Mouse (Mus musculus): ENCODE results near the gene Rbpjl.

Rbpjl gene

GRCm38 (mm10) chr2:164426952-164427351, 24.0 kb downstream of the Rbpjl start:
- no peak for DNase-seq (ENCODE audit: extremely low spot score, low read depth, low spot score)

- DNase-seq (ENCODE audit: extremely low spot score, low read depth, low spot score): no peak
These were observed 25.5 kb downstream of the Rbpjl start for GRCm38 (mm10) chr2:164428451-164428850.

GRCm38 (mm10) chr2:164429881-164430615, 27.1 kb downstream of the Rbpjl start:
- no peak for DNase-seq (ENCODE audit: extremely low spot score, low read depth, low spot score)

- DNase-seq (ENCODE audit: extremely low spot score, low read depth, low spot score): no peak
These were observed 27.8 kb downstream of the Rbpjl start for GRCm38 (mm10) chr2:164430697-164431096.

DNA sequence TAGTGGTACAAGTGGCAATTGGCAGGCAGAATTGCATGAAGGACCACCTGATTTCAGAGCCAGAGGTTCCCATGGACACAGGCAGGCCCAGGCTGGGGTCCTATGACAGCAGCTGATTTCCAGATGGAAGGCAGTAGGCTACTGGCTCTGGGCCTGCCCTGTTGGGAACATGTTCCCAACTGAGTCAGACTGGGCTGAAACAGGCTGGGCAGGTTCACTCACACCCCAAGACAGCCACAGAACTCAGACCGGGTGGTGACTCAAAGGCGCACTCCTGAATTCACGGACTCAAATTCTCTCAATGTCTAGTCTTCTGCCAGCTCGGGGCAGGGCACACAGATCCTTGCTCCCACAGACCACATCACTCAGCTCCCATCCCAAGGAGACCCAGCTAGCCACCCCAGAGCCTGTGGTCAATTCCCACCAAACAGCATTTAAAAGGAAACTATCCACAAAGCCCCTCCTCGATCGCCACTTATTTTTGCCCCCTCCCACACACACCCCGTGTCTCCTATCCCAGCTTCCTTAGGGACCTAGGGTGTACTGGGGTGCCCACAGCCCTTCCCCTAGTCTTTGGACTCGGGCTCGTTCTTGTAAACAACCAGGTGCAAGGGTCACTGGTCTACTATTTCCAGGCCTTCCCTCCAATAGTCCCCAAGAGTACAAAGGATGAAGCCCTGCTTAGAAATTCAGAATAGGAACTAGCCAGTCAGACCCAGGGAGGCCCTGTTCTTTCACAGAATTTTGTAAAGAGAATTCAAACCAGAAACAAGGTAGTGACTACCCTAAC, 28.9 kb downstream of the Rbpjl start:
- DNase-seq (ENCODE audit: extremely low spot score, low read depth, low spot score): no peak

DNA sequence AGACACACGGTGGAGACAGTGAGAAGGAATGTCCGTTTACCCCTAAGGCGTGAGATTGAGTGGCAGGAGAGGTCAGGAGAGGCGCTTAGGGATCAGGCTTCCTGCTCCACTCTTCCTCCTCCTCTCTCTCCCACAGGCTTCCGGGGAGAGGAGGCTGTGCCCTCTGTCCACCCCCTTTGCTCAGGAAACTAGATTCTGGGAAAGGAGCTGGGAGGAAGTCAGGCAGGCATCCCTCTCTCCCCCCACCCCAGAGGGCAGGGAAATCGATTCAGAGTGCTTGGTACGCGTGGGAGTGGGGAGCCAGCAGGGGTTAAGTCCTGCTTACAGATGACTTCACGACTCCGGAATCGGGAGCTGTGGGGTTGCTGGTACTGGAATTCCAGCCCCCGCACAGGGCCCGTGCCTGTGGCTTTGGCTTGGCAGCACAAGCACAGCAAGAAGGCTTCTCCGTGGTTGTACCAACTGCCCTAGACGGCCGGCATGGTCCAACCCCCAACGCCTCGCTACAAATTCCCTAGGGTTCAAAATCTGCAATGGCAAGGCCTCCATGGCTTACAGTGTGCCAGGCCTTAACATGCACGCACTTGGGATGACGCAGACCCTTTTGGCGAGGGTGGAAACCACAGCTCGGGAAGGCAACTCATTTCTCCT, 29.7 kb downstream of the Rbpjl start:
- DNase-seq (ENCODE audit: extremely low spot score, low read depth, low spot score): no peak

DNA sequence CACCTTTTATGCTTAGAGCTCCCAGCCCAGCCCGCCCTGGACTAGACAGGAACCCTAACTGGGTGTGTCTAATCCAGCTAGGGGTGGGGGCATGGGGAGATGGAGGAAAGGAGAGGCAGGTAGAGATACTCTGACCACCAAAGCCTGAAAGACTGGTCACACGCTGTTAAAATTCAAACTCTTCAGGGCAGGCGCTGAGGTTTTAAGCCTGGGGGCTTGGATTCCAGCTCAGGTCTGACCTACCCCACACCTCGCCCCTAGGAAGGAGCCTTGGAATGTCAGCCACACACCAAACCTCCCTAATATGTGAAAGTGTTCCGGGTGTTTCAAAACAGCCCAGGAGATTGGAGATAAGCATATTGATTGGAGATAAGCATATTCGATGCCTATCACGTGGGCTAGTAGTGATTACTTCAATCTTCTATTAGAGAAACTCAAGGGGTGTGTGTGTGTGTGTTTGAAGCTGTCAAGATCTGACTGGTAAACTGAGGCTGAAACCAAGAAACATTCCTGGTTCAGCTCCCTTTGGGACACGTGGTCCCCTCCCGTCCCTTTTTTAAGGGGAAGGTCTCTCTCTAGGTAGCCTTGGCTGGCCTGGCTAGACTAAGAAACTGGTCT, 30.4 kb downstream of the Rbpjl start:
- DNase-seq (ENCODE audit: extremely low spot score, low read depth, low spot score): no peak

- no peak for DNase-seq (ENCODE audit: extremely low spot score, low read depth, low spot score)
These were observed 31.7 kb downstream of the Rbpjl start for GRCm38 (mm10) chr2:164434681-164435080.

DNA sequence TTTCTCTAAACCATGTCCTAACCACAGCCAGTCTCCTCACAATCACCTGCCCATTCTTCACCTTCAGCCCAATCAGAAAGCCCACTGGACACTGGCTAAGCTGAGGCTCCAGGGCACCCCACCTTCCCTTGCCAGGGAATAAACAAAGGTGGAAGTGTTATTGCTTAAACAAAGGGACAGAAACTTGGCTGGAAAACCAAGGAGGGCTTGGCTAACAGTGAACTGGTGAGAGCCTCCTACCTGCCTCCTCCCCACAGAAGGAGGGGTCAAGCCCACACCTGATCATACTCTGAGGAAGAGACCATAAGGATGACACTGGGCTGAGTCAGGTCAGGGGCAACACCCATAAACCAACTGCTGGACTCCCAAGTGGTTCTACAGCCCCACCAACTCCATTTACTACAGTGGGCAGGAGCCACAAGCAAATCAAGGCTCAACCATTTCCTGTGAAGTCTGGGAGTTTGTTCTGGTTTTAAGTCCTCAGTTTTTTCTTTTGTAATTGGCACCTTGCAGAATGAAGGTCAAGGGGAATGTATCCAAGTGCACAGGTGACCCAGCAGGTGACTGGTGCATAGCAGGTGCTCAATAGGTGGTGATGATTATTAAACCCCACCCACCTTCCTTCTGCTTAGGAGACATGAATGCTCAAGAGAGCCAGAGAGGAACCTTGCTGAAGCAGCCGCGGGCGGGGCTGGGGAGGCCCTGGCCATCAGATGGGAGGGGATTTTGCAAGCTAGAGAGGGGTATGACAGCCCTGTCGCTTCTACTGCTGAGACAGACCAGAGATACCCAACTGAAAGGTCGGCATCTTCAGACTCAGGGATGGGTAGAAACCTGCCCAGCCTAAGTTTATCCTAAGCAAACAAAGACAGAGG, 32.5 kb downstream of the Rbpjl start:
- no peak for DNase-seq (ENCODE audit: extremely low spot score, low read depth, low spot score)

- DNase-seq (ENCODE audit: extremely low spot score, low read depth, low spot score): no peak
These were observed 33.4 kb downstream of the Rbpjl start for GRCm38 (mm10) chr2:164436215-164436913.

DNA sequence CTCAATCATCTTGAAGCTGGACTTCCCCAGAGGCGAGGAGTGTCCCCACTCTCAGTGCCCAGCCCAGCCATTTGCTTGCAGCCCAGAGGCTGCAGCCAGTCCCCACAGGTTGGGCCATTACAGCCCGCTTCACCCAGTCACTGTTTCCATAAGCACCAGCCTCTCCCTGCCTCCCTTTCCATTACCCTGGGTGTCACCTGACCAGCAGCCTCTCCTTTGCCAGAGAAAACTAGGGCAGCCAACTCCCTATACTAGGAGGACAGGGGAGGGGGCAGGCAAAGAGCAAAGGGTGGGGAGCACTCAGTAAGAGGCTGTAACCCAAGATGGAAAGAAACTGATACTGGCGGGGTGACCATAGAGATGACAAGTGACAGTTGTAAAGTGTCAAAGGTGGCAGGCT, 34.0 kb downstream of the Rbpjl start:
- DNase-seq (ENCODE audit: extremely low spot score, low read depth, low spot score): no peak

DNA sequence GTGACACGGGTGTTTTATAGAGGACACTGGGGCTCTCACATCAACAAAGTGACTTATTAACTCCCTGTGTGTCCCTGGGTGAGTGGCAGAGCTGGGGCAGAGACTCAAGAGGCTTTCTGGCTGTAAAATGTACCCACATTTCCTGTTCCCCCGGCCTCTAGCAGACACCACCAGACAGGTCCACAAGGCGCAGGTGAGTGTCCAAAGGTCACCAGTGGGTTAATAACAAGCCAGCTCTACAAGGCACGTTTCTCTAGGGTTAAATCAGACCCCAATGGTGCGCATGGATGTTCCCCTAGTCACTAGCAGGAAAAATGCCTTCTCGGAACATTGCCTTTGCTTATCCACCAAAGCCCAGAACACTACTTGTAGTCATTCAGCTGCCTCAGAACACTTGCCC, 34.8 kb downstream of the Rbpjl start:
- DNase-seq (ENCODE audit: extremely low spot score, low read depth, low spot score): no peak

- no peak for DNase-seq (ENCODE audit: extremely low spot score, low read depth, low spot score)
These were observed 35.3 kb downstream of the Rbpjl start for GRCm38 (mm10) chr2:164438257-164438656.

DNA sequence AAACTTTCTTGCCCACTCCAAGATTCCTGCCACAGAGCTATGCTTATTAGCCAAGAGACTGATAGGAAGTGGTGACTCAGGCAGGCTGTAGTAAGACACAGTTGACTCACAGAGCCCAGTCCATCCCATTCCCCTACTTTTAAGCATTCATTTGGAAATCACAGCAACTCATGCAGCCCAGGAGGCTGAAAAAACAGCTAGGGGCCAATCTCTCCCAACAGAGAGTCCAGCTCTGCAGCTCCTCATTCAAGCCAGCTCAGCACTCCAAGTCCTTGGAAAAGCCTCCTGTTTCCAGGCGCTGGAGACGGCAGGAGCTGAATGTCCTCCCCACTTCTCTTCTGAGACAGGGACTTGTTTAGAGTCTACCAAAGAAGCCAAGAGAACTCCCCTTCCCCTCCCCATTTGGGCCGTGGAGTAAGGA, 36.1 kb downstream of the Rbpjl start:
- DNase-seq (ENCODE audit: extremely low spot score, low read depth, low spot score): no peak

GRCm38 (mm10) chr2:164440314-164440713, 37.4 kb downstream of the Rbpjl start:
- DNase-seq (ENCODE audit: extremely low spot score, low read depth, low spot score): no peak

- no peak for DNase-seq (ENCODE audit: extremely low spot score, low read depth, low spot score)
These were observed 38.2 kb downstream of the Rbpjl start for GRCm38 (mm10) chr2:164441155-164441554.

GRCm38 (mm10) chr2:164441731-164442130, 38.8 kb downstream of the Rbpjl start:
- no peak for DNase-seq (ENCODE audit: extremely low spot score, low read depth, low spot score)

DNA sequence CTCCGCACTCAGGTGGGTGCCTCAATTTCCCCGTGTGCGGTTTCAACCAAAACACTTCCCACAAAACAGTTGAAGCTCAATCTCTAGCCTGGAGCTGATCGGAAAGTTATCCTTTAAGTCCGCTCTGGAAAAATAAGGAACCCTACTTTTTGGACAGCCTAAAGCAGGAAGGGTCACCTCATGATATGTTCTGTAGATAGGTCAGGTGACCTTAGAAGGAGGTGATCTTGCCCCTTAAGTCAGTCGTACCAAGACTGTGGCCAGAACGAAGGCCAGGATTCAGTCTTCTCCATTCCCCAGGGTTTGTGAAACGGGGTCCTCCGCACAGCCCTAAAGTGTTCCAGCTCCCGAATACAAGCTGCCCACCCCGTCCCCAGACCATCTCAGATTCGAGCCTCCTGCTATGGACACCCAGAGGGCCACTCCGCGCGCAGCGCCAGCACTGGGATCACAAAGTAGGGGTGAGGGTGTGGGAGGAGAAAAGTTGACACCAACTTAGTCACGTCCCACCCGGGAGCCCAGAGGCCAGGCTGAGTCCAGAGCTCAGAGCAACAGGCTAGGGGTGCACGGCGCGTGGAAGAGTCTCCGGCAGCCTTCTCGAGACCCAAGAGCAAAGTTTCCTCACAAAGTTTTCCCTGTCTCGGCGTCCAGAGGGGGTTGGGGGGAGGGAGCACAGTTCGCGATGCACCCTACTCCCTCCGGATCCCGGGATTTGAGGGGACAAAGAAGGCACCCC, 39.5 kb downstream of the Rbpjl start:
- no peak for DNase-seq (ENCODE audit: extremely low spot score, low read depth, low spot score)

DNA sequence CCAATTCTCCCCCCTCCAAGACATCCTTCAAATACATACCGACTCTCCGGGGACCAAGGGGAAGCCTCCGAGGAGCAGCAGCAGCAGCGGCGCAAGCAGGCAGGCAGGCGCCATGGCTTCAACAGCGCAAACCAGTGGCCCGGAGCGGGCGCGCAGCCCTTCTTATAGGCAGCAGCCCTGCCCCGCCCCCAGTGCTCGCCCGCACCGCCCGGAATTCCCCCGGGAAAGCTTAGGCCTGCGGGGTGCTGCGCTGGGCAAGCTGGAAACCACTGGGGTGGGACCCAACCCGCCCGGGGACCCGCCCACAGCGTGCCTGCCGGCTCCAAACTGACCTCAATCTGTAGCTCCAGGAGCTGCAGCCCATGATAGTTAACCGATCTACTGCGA, 40.1 kb downstream of the Rbpjl start:
- DNase-seq (ENCODE audit: extremely low spot score, low read depth, low spot score): no peak

Measured in hindlimb bud, embryonic 11.5 days (tissue).